Mouse (Mus musculus) cortical plate, adult 2 months (tissue): ENCODE results near the gene Rbm14. TPM values are rescaled to one million over a fixed set of nuclear protein-coding genes. Genes with fewer than 3 reads are reported as not detected.

ENCODE experiments used
- H3K27ac ChIP-seq: fragments of 200-500 bp; 2 replicates; pipeline ENCODE4 v1.5.1; 2012; ENCODE audit warnings: low read length, control low read depth, inconsistent platforms; ENCODE audit not compliant: insufficient read depth
- H3K4me1 ChIP-seq: fragments of 200-500 bp; 2 replicates; pipeline ENCODE4 v1.6.1; 2011; ENCODE audit warnings: low read length; ENCODE audit not compliant: control insufficient read depth, insufficient read depth
- H3K4me3 ChIP-seq: fragments of 200-500 bp; 2 replicates; pipeline ENCODE4 v1.5.1; 2011; ENCODE audit warnings: mild to moderate bottlenecking, low read length, control low read depth; ENCODE audit not compliant: insufficient read depth
- CTCF ChIP-seq: fragments of 200-500 bp; IDR thresholded peaks from 2 replicates; pipeline ENCODE4 v1.5.1; 2011; ENCODE audit warnings: mild to moderate bottlenecking, control low read depth, low read length; ENCODE audit not compliant: insufficient read depth; ENCODE audit errors: extremely low read depth
- POLR2A ChIP-seq: fragments of 200-500 bp; IDR thresholded peaks from 2 replicates; pipeline ENCODE4 v1.6.1; 2011; ENCODE audit warnings: mild to moderate bottlenecking, low read length, control low read depth; ENCODE audit not compliant: insufficient read depth; ENCODE audit errors: extremely low read depth
- polyA plus RNA-seq: library from polyadenylated mRNA; depleted of rRNA; stranded (reverse); fragments of >200 nt; gene quantifications from 2 replicates; pipeline ENCODE4 v1.2.3, GENCODE M21; 2012

The Rbm14 gene
- polyA plus RNA-seq, 1 experiment = 25.1 TPM

DNA sequence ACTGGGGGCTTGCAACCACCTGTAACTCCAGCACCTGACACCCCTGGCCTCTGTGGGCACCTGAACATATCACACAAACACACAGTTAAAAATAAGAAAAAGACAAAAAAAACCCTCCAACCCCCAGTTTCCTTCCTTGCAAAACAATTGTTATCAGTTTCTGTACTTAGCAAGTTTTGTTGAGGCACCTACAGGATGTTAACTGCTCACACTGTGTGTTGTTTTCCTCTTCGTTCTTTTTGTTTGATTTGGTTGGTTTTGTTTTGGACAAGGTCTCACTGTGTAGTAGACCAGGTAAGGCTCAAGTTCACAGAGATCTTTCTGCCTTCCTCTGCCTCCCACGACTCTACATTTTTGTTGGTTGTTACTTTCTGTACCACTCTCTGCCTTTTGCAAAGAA, 31.2 kb upstream of the Rbm14 start:
- Histone ChIP-seq H3K27ac (no peak overlapping the region), H3K4me3 (no peak overlapping the region), H3K4me1 (no peaks in the 10 kb centered on the region; the same call in 1 of the 2 replicates)
- TF ChIP-seq CTCF (no peak), POLR2A (no peak)

DNA sequence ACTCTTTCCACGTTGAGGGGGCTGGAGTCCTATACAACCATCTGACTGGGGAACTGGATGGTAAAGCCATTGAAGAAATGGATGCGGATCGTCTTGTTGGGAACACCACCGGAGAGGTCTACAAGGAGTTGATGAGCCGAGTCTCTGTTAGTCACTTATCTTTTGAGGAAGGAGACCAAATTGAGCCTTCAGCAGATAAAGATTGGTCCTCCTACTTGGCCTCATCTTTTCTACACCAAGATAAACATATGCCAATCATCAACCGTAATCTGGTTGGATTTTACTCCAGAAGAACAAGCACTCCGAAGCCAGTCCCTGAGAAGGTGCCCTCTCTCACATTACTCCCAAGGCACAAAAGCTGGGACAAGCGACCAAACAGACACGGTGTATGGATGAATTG, 29.4 kb upstream of the Rbm14 start:
- H3K27ac ChIP-seq = no peak overlapping the region
- H3K4me3 ChIP-seq = no peak overlapping the region
- TF ChIP-seq POLR2A (no peak), CTCF (no peak)

DNA sequence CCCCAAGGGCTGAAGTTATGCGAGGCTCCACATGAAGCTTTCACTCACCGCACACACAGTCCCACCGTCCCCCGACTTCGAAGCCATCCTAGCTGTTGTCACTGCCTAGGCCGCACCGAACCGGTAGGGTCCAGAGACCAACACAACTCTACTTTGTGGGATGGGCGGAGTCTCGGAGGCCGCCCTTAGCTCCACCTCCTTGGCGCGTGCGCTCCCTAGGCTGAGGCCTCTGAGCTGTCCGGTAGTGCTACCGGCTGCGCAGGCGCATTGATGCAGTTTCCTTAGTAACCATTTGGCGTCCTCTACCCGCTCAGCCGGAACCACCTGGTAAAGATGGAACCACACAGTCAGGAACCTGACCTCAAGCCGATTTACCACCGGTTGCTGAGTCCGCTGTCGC, 27.7 kb upstream of the Rbm14 start, which contains the start of the genes Ccs and Ccdc87:
TSS of gene Ccs (minus strand) at position 184 of the 400 bp plus-strand sequence.
TSS of gene Ccdc87 (plus strand) at position 218 of the 400 bp plus-strand sequence.
- H3K27ac ChIP-seq = no peak within 1 kb of the TSS
- no peaks in the 10 kb centered on the region; the same call in 1 of the 2 replicates for H3K4me1 ChIP-seq
- TF ChIP-seq CTCF = no peak
- peak; percentile 79 for TF ChIP-seq POLR2A
- H3K4me3 ChIP-seq = peak within 1 kb of the TSS; percentile 61

More for the DNA sequence above, 29.4 kb upstream of the Rbm14 start:
- no peaks in the 10 kb centered on the region; the same call in 1 of the 2 replicates for H3K4me1 ChIP-seq

DNA sequence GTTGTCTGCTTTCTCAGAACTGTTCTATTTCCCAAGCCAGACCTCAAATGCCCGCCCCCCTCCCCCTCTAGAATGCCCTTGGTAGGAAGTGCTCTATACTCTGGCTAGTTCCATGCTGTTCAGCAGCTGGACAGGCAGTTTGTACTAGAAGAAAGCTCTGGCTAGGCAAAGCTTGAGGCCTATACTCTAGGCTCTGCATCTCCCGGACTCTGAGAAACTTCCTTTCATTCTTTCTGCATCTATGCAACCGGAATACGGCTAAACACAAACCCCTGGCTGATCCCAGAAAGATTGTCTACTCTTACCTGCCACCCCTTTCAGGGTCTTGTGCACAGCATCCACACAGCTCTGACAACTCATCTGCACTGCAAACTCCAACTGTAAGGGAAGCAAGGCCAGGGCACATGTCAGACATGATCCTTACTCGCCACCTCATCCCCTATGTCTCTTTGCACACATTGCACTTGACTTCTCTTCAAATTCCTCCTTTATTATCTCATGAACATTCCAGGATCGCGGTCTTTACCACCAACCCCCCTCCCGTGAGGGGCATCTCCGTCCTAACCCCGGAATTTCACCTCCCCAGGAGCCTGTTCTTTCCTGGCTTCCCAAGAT, 27.2 kb upstream of the Rbm14 start:
- H3K4me3 ChIP-seq = peak overlapping the region; percentile 61
- H3K27ac ChIP-seq = no peak overlapping the region
- TF ChIP-seq POLR2A (no peak), CTCF (no peak)
- no peaks in the 10 kb centered on the region; the same call in 1 of the 2 replicates for H3K4me1 ChIP-seq

DNA sequence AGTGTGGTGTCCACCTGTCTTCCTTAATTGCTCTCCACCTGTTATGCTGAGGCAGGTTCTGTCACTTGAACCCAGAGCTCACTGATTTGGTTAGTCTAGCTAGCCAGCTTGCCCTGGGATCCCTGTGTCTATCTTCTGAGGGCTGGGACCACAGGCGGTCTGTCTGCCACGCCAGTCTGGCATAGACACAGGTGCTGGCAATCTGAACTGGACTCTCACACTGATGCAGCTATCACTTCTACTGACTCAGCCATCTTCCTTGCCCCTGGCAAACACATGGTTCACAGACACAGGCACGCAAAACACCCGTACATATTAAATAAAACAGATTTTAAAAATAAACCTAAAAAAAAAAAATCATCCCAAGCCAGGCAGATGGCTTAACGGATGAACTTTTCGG, 25.6 kb upstream of the Rbm14 start:
- TF ChIP-seq CTCF (no peak), POLR2A (no peak)
- Histone ChIP-seq H3K4me3 (no peak overlapping the region), H3K4me1 (no peaks in the 10 kb centered on the region; the same call in 1 of the 2 replicates), H3K27ac (no peak overlapping the region)

DNA sequence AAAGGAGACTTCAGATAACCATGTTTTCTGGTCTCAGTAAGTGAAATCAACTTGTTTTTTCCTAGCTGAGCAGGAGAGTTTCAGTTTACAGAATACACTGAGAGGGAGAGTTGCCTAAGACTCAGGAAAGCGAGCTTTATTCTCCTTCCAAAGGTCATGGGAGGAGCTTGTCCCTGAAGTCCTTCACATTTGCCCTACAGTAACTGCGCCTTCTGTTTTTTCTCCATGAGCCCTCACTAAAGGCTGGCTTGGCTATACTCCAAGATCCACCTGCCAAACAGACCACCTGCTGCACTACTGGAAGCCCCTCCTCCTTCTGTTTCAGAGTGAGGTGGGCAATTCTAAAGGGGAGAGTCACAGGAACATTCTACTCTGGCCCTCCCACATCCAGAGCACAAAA, 24.7 kb upstream of the Rbm14 start:
- Histone ChIP-seq H3K4me1 (no peaks in the 10 kb centered on the region; the same call in 1 of the 2 replicates), H3K4me3 (no peak overlapping the region), H3K27ac (no peak overlapping the region)
- TF ChIP-seq POLR2A = no peak
- no peak for TF ChIP-seq CTCF

DNA sequence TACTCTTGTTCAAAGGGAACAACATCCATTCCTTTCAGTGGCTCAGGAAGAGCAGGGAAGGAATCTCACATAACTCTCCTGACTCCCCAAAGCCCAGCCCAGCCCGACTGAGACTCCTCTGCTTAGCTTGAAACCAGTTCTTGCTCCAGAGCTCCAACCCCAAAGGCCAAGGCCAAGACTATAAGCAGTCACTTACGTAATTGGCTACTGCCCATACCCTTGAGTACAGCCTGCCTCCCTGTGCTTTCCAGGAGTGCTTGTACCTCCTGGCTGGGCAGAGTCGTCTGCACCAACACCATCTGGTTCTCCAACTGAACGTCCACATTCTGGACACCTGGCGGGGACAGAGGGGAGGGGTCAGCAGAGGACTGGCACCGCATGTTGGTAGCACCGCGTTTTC, 22.5 kb upstream of the Rbm14 start:
- Histone ChIP-seq H3K4me1 (no peaks in the 10 kb centered on the region; the same call in 1 of the 2 replicates), H3K27ac (no peak overlapping the region), H3K4me3 (no peak overlapping the region)
- TF ChIP-seq CTCF = no peak
- no peak for TF ChIP-seq POLR2A

DNA sequence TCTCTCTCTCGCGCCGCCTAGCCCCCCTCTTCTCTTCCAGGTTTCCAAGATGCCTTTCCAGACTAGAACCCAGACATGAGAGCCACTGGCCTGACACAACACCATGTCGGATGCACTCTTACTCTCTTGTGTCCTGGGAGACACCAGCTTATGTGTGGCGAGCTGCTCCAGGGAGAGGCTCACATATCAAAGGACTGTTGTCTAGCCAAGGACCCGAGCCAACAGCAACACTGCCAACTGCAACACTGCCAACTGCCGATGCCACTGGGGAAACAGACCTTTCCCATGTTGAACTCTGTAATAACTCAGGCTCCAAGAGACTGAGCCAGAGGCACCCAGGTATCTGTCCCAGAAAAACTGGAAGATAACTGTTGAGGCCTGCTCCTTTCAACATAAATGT, 17.7 kb upstream of the Rbm14 start:
- Histone ChIP-seq H3K27ac (no peak overlapping the region), H3K4me1 (no peaks in the 10 kb centered on the region), H3K4me3 (no peak overlapping the region)
- TF ChIP-seq POLR2A = no peak
- TF ChIP-seq CTCF = no peak

DNA sequence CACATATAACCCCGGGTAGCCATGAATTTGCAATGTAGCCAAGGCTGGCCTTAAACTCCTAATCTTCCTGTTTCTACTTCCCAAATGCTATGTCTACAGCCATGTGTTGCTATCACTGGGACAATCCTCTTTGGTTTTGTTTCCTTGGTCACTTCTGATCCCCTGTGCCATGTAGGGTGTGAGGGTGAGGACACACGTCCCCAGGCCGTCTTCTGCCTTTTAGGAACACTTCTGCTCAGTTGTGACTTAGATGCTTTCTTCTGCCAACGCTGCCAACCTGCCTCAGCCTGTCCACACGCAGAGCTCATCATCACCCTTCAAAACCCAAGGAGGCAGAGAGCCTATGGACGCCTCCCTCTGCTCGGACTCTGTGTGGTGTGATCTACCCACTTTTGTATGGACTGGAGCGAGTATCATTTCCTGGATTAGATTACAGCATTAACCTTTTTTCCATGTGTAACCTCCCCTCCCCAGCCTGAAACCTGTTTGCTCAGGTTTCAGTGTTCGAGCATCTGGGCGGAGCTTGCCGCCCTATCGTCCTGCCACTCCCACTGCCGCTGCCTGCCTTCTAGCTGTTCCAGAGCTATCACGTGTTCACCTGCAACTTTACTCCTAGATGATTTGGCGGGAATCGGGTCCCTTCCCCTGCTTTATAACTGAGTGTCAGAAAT, 17.1 kb upstream of the Rbm14 start:
- no peaks in the 10 kb centered on the region for H3K4me1 ChIP-seq
- H3K4me3 ChIP-seq = no peak overlapping the region
- TF ChIP-seq POLR2A = no peak
- TF ChIP-seq CTCF = no peak
- H3K27ac ChIP-seq = no peak overlapping the region
